Mouse (Mus musculus) forebrain, embryonic 10.5 days (tissue): Measurements from ENCODE around the gene Unc45b. TPM values are rescaled to one million over a fixed set of nuclear protein-coding genes. Genes with fewer than 3 reads are reported as not detected.
A peak's percentile ranks its signal among the peaks of the same experiment; 100 is the strongest.
"Not testable (repeated sequence)": the region's sequence is repeated elsewhere in the genome, so short reads cannot be mapped to it uniquely, and the experiment has no call there.

ENCODE experiments used
- DNase-seq: peaks from one replicate; pipeline ENCODE4 v3.0.0-alpha.2; 2017; ENCODE audit warnings: low spot score; ENCODE audit errors: extremely low spot score
- H3K27ac ChIP-seq: fragments of 300-500 bp; sonication (generic); 2 replicates; pipeline ENCODE4 v1.5.1; 2016; ENCODE audit warnings: mild to moderate bottlenecking
- H3K27me3 ChIP-seq: fragments of 300-500 bp; sonication (generic); 2 replicates; pipeline ENCODE4 v1.6.1; 2016; ENCODE audit warnings: mild to moderate bottlenecking; ENCODE audit not compliant: poor library complexity, severe bottlenecking
- H3K36me3 ChIP-seq: fragments of 300-500 bp; sonication (generic); replicated peaks from 2 replicates; pipeline ENCODE4 v1.6.1; 2016; ENCODE audit warnings: mild to moderate bottlenecking, moderate library complexity
- H3K4me1 ChIP-seq: fragments of 300-500 bp; sonication (generic); 2 replicates; pipeline ENCODE4 v1.6.1; 2016
- H3K4me3 ChIP-seq: fragments of 300-500 bp; sonication (generic); 2 replicates; pipeline ENCODE4 v1.5.1; 2016; ENCODE audit warnings: mild to moderate bottlenecking, moderate library complexity
- H3K9me3 ChIP-seq: fragments of 300-500 bp; sonication (generic); 2 replicates; pipeline ENCODE4 v1.6.1; 2016; ENCODE audit warnings: mild to moderate bottlenecking, moderate library complexity
- WGBS: fragments of 180-500 bp; shearing (Covaris S2); methylation state at CpG from one replicate; pipeline ENCODE4 v1.1.7; 2016; 5-methylcytosine and 5-hydroxymethylcytosine counted together
- polyA plus RNA-seq: library from polyadenylated mRNA; unstranded; fragments of >200 nt; fragmentation: Nextera tagmentation; extraction: Ambion mirVana; gene quantifications from 2 replicates; pipeline ENCODE4 v1.2.1, GENCODE M21; 2016

Unc45b gene
- polyA plus RNA-seq, 1 experiment from 2014 or later = 0.31 TPM

- H3K4me3 ChIP-seq = no peak overlapping the region
- H3K36me3 ChIP-seq = no peaks in the 10 kb centered on the region
- no peak overlapping the region for H3K27ac ChIP-seq
- DNase-seq = no peak
- WGBS = 86% methylated on average over 10 of the region's 10 CpGs
- no peaks in the 10 kb centered on the region for H3K9me3 ChIP-seq
- peaks cover 30% of the 10 kb centered on the region for H3K27me3 ChIP-seq
- H3K4me1 ChIP-seq = peaks cover 5% of the 10 kb centered on the region; the same call in 1 of the 2 replicates
Observed at GRCm38 (mm10) chr11:82956925-82957324, 46.6 kb downstream of the Unc45b start.

DNA sequence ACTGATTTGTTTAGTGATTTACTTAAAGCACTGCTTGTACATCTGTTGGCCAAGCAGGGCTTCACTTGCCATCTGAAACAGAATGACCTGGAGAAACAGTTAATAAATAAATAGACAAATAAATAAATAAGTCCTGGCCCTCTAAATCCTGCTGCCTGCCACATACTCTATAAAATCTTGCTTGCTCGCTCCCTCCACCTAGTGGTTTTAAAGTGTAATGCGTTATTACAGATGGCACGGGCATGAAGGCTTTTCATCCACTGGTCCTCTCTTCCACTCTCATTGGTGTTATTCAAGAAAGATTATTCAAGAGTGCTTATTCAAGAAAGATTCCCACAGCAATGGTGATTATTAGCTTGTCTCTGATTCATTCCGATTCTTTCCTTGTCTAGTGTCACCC lies 49.3 kb downstream of the Unc45b start:
- H3K9me3 ChIP-seq = no peaks in the 10 kb centered on the region
- H3K4me3 ChIP-seq = no peak overlapping the region
- DNase-seq = no peak
- 20% methylated on average over 4 of the region's 4 CpGs for WGBS
- no peaks in the 10 kb centered on the region for H3K36me3 ChIP-seq
- H3K4me1 ChIP-seq = no peaks in the 10 kb centered on the region
- no peak overlapping the region for H3K27ac ChIP-seq
- H3K27me3 ChIP-seq = peaks cover 3% of the 10 kb centered on the region; the same call in 1 of the 2 replicates

DNA sequence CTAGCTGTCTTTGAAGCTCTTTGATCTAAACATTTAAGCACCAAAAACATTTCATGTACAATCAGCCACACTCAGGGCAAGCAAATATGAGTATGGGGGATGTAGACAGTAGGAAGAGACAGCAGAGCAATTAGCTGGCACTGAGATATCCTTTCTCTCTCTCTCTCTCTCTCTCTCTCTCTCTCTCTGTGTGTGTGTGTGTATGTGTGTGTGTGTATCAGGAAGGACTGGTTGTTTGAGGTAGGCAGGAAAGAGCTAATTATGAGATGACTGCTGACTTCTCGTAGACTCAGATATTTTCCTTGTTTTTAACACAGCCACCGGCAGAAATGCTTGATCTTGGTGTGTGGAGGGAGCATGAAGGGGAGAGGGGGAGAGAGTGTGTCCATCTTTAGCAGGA lies 51.4 kb downstream of the Unc45b start:
- no peak overlapping the region for H3K4me3 ChIP-seq
- no peak for DNase-seq
- 86% methylated on average over 2 of the region's 2 CpGs for WGBS
- peaks cover 4% of the 10 kb centered on the region; the same call in 1 of the 2 replicates for H3K4me1 ChIP-seq
- H3K9me3 ChIP-seq = no peaks in the 10 kb centered on the region
- H3K27ac ChIP-seq = no peak overlapping the region
- no peaks in the 10 kb centered on the region for H3K36me3 ChIP-seq
- no peaks in the 10 kb centered on the region for H3K27me3 ChIP-seq

DNA sequence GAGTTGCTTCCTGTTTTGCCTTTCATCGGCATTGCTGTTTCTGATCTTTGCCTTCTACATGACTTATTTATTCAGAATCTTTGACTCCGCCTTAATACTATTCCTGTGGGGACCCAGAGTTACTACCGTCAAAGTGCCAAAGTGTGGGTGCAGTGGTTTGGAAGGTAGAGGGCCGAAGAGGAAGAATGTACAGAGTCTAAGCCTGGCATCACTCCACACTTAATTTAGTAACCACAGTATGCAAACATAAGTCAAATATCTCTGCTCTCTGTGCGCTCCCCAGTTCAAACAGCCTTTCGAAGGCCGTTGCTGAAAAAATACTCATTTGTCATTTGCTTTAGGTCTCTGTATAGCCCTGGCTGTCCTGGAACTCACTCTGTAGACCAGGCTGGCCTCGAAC lies 51.9 kb downstream of the Unc45b start:
- H3K36me3 ChIP-seq = no peaks in the 10 kb centered on the region
- no peaks in the 10 kb centered on the region for H3K9me3 ChIP-seq
- DNase-seq = no peak
- peaks cover 4% of the 10 kb centered on the region; the same call in 1 of the 2 replicates for H3K4me1 ChIP-seq
- no peaks in the 10 kb centered on the region for H3K27me3 ChIP-seq
- no peak overlapping the region for H3K4me3 ChIP-seq
- WGBS = 87% methylated on average over 8 of the region's 8 CpGs
- H3K27ac ChIP-seq = no peak overlapping the region

- 9% methylated on average over 31 of the region's 31 CpGs for WGBS
- peaks cover 17% of the 10 kb centered on the region for H3K4me1 ChIP-seq
- no peaks in the 10 kb centered on the region for H3K9me3 ChIP-seq
- peak overlapping the region; percentile 53; the same call in 1 of the 2 replicates for H3K27ac ChIP-seq
- no peaks in the 10 kb centered on the region for H3K36me3 ChIP-seq
- H3K4me3 ChIP-seq = peak overlapping the region; percentile 38
- DNase-seq = peak; percentile 49
- peaks cover 13% of the 10 kb centered on the region for H3K27me3 ChIP-seq
Observed at GRCm38 (mm10) chr11:82970712-82971589, 60.6 kb downstream of the Unc45b start.

DNA sequence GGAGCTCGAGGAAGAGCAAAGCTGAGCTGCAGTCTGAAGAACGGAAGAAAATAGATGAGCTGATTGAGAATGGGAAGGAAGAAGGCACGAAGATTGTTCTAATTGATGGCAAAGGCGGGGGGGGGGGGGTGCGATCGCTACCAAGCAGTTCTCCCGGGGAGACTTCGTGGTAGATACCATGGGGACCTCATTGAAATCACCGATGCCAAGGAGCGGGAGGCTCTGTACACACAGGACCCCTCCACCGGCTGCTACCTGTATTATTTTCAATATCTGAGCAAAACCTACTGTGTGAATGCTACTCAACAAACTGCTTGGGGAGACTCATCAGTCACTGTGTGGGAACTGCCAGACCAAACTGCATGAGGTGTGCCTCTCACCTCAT lies 61.2 kb downstream of the Unc45b start:
- Histone ChIP-seq H3K36me3 (no peaks in the 10 kb centered on the region), H3K27me3 (peaks cover 13% of the 10 kb centered on the region), H3K4me3 (peak overlapping the region; percentile 38; the same call in 1 of the 2 replicates), H3K9me3 (no peaks in the 10 kb centered on the region), H3K4me1 (peaks cover 19% of the 10 kb centered on the region), H3K27ac (0 out of 2 replicates have a peak overlapping the region, but pooled peaks have one; percentile 53)
- 76% methylated on average over 11 of the region's 11 CpGs for WGBS
- no peak for DNase-seq

GRCm38 (mm10) chr11:82973916-82974315 lies 63.6 kb downstream of the Unc45b start:
- Histone ChIP-seq H3K4me1 (peaks cover 19% of the 10 kb centered on the region), H3K4me3 (no peak overlapping the region), H3K27me3 (peaks cover 13% of the 10 kb centered on the region), H3K36me3 (no peaks in the 10 kb centered on the region; the same call in 1 of the 2 replicates), H3K9me3 (no peaks in the 10 kb centered on the region), H3K27ac (no peak overlapping the region)
- WGBS = 52% methylated on average over 5 of the region's 5 CpGs
- DNase-seq = no peak

DNA sequence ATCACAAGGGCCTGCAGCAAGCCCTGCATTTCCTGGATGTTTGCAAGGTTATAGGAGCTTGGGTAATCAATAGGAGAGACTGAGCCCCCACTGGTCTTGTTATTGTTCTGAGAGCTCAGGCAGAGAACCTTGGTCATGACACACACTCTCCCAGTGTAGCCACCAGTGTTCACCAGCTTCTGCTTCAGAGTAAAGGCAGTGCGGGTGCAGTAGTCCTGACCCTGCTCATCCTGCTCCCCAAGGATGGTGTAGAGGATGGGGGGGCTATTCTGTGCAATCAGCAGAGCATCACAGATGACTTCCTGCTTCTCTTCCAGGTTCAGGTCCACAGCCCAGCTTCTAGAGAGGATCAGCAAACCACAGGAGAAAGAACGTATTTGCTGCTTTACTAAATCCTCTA lies 72.1 kb downstream of the Unc45b start:
- DNase-seq, H3K9me3 ChIP-seq, H3K27me3 ChIP-seq, H3K27ac ChIP-seq, H3K4me1 ChIP-seq, H3K4me3 ChIP-seq: not testable (repeated sequence)
- H3K36me3 ChIP-seq = peaks cover 64% of the 10 kb centered on the region
- WGBS = 91% methylated on average over 2 of the region's 2 CpGs

DNA sequence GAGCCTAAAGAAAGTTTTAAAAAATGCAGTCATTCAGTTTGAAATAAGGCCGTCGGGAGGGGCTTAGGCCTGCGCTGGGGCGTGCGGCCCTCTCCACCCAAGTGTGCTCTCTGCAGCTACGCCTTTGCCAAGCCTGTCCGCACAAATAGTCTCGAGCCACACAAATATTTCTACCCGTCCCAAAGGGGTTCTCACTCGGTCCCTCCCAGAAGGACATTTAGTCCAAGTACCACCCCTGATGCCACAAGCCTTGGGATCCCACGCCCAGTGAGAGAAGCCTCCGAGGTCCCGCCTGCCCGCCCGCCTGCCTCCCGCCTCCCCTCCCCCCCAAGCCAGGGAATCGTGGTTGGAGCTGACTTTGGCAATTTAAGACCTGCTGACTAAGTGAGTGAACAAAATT lies 72.8 kb downstream of the Unc45b start:
- peaks cover 68% of the 10 kb centered on the region for H3K36me3 ChIP-seq
- no peaks in the 10 kb centered on the region for H3K27me3 ChIP-seq
- no peaks in the 10 kb centered on the region for H3K9me3 ChIP-seq
- 81% methylated on average over 17 of the region's 17 CpGs for WGBS
- no peak for DNase-seq
- H3K27ac ChIP-seq = no peak overlapping the region
- no peaks in the 10 kb centered on the region for H3K4me1 ChIP-seq
- no peak overlapping the region for H3K4me3 ChIP-seq

DNA sequence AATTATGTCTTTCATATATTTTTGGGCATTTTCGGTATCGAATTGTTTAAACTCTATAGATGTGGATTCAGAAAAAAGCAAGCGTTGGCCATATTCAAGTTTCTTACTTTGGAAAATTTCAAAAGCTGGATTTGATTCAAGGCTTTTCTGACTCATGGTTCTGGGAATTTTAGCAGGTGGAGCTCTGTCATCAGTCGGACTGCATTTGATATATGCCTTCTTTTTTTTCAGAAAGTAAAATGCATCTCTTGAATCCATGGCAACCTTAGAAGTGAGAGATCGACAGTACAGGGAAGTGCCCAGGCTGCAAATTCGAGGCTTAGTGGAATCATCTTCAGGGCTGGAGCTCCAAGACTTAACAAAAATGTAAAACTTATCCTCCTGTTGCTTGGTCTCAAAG lies 77.3 kb downstream of the Unc45b start:
- DNase-seq = no peak
- no peaks in the 10 kb centered on the region for H3K9me3 ChIP-seq
- peaks cover 44% of the 10 kb centered on the region for H3K36me3 ChIP-seq
- 91% methylated on average over 6 of the region's 6 CpGs for WGBS
- H3K4me1 ChIP-seq = peaks cover 27% of the 10 kb centered on the region
- no peak overlapping the region for H3K4me3 ChIP-seq
- peaks cover 23% of the 10 kb centered on the region for H3K27me3 ChIP-seq
- H3K27ac ChIP-seq = no peak overlapping the region

DNA sequence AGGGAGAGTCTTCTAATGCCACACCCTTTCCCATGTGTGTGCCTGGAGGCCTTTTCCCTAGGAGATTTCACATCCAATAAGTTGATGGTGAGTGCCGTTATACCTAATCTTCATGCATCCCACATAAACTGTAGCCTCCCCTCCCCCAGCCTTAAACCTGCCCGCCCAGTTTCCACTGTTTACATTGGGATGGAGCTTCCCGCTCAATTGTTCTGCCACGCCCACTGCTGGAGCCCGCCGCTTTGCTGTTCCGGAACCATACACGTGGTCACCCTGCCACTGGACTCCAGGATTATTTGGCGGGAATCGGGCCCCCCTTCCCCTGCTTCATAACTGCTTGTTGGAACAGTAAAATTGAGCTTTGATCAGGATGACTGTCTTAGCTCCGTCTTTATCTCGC lies 79.0 kb downstream of the Unc45b start:
- peaks cover 31% of the 10 kb centered on the region for H3K36me3 ChIP-seq
- no peak overlapping the region for H3K27ac ChIP-seq
- 0 out of 2 replicates have a peak overlapping the region, but pooled peaks have one; percentile 19 for H3K4me3 ChIP-seq
- no peaks in the 10 kb centered on the region for H3K9me3 ChIP-seq
- H3K27me3 ChIP-seq = peaks cover 23% of the 10 kb centered on the region
- DNase-seq = no peak
- 49% methylated on average over 12 of the region's 12 CpGs for WGBS
- H3K4me1 ChIP-seq = peaks cover 27% of the 10 kb centered on the region

GRCm38 (mm10) chr11:82990612-82991385 lies 80.4 kb downstream of the Unc45b start:
- WGBS = 24% methylated on average over 19 of the region's 19 CpGs
- not testable (repeated sequence) for H3K9me3 ChIP-seq
- peak overlapping the region; percentile 46 for H3K4me3 ChIP-seq
- H3K27me3 ChIP-seq = peaks cover 23% of the 10 kb centered on the region
- peak overlapping the region; percentile 76 for H3K27ac ChIP-seq
- peaks cover 27% of the 10 kb centered on the region for H3K4me1 ChIP-seq
- DNase-seq = peak; percentile 55
- H3K36me3 ChIP-seq = peaks cover 18% of the 10 kb centered on the region
